Mouse (Mus musculus) hindbrain, embryonic 16.5 days (tissue): ENCODE measurements around the gene Fgf14. TPM values are rescaled to one million over a fixed set of nuclear protein-coding genes. Genes with fewer than 3 reads are reported as not detected.
"Not testable (repeated sequence)": the region's sequence is repeated elsewhere in the genome, so short reads cannot be mapped to it uniquely, and the experiment has no call there.

ENCODE experiments used
- ATAC-seq: fragments of 200-750 bp; cut with Nextera tagmentation; 2 replicates; pipeline ENCODE4 v1.8.0; 2017; ENCODE audit warnings: moderate TSS enrichment, moderate library complexity
- H3K27ac ChIP-seq: fragments of 300-500 bp; sonication (generic); 2 replicates; pipeline ENCODE4 v1.5.1; 2014; ENCODE audit warnings: low read depth, mild to moderate bottlenecking, control low read depth, low read length, moderate library complexity
- H3K27me3 ChIP-seq: fragments of 300-500 bp; sonication (generic); replicated peaks from 2 replicates; pipeline ENCODE4 v1.6.1; 2014; ENCODE audit warnings: low read length; ENCODE audit not compliant: control insufficient read depth, insufficient read depth
- H3K36me3 ChIP-seq: fragments of 300-500 bp; sonication (generic); 2 replicates; pipeline ENCODE4 v1.6.1; 2014; ENCODE audit warnings: mild to moderate bottlenecking, low read length, moderate library complexity, mixed read lengths; ENCODE audit not compliant: control insufficient read depth, insufficient read depth
- H3K4me1 ChIP-seq: fragments of 300-500 bp; sonication (generic); 2 replicates; pipeline ENCODE4 v1.6.1; 2014; ENCODE audit warnings: low read depth, low read length; ENCODE audit not compliant: control insufficient read depth, insufficient read depth
- H3K4me2 ChIP-seq: fragments of 300-500 bp; sonication (generic); 2 replicates; pipeline ENCODE4 v1.6.1; 2014; ENCODE audit warnings: mild to moderate bottlenecking, low read length, control low read depth, moderate library complexity
- H3K4me3 ChIP-seq: fragments of 300-500 bp; sonication (generic); 2 replicates; pipeline ENCODE4 v1.5.1; 2014; ENCODE audit warnings: mild to moderate bottlenecking, low read length, control low read depth, moderate library complexity
- H3K9ac ChIP-seq: fragments of 300-500 bp; sonication (generic); 2 replicates; pipeline ENCODE4 v1.6.1; 2014; ENCODE audit warnings: low read depth, mild to moderate bottlenecking, control low read depth, low read length, moderate library complexity
- H3K9me3 ChIP-seq: fragments of 300-500 bp; sonication (generic); 2 replicates; pipeline ENCODE4 v1.6.1; 2014; ENCODE audit warnings: mild to moderate bottlenecking, low read length, moderate library complexity; ENCODE audit not compliant: control insufficient read depth
- WGBS: fragments of 180-500 bp; shearing (Covaris S2); extraction: QIAGEN DNeasy Blood & Tissue Kit; methylation state at CpG from one replicate; pipeline ENCODE4 v1.1.7; 2014; 5-methylcytosine and 5-hydroxymethylcytosine counted together
- polyA plus RNA-seq: library from polyadenylated mRNA; unstranded; fragments of >200 nt; fragmentation: Nextera tagmentation; extraction: Ambion mirVana; gene quantifications from 2 replicates; pipeline ENCODE4 v1.2.1, GENCODE M21; 2015

The Fgf14 gene
- polyA plus RNA-seq, 1 experiment from 2014 or later, result 38.6 TPM

DNA sequence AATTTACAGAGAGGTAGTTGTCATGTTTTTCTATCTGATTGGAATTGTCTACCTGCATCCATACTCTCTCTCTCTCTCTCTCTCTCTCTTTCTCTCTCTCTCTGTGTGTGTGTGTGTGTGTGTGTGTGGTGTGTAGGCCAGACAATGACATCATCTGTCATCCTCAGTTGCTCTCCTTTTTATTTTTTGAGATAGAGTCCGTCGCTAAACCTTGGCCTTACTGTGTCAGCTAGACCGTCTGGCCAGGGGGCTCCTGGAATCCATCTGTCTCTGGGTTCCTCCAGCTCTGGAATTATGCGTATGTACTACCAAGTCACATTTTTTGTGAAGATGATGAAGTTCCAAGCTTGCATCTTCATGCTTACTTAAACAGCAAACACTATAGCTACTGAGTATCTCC, 639.5 kb downstream of the Fgf14 start:
- H3K4me3 ChIP-seq, result no peak overlapping the region
- no peak for ATAC-seq
- no peaks in the 10 kb centered on the region for H3K27me3 ChIP-seq
- no peak overlapping the region for H3K27ac ChIP-seq
- H3K9ac ChIP-seq, result no peak overlapping the region
- no peaks in the 10 kb centered on the region for H3K9me3 ChIP-seq
- 39% methylated on average over 4 of the region's 4 CpGs for whole genome bisulfite sequencing
- no peak overlapping the region for H3K4me2 ChIP-seq
- H3K36me3 ChIP-seq, result no peaks in the 10 kb centered on the region
- no peaks in the 10 kb centered on the region; the same call in none of the 2 replicates for H3K4me1 ChIP-seq

DNA sequence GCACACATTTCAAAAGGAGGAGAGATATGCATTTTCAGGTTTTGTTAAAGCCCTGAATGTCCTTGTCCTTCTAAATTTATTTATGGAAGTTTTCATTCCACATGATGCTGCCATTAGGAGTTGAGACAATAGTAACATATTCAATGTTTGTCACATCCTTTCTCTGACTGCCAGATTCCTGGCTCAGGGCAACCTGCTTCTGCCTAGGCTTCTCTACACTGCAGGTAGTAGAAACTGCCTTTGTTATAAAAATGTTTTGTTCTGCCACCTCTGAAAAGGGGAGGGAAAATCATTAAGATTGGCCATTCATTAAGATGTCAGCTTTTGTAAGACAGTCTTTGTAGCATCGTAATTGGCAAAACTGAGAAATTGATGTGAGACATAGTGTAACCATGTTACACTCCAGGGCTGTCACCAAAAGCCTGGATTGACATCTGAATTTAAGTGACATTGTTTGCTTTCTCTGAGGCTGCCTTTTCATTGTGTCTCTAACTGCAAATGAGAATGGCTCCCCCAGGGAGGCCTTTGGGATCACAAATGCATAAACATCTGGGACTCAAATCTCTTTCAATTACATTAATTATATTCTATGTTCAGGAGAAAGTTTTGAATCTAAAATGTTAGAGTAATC, 640.2 kb downstream of the Fgf14 start:
- 8% methylated on average over 1 of the region's 1 CpGs for WGBS
- no peak overlapping the region for H3K4me2 ChIP-seq

DNA sequence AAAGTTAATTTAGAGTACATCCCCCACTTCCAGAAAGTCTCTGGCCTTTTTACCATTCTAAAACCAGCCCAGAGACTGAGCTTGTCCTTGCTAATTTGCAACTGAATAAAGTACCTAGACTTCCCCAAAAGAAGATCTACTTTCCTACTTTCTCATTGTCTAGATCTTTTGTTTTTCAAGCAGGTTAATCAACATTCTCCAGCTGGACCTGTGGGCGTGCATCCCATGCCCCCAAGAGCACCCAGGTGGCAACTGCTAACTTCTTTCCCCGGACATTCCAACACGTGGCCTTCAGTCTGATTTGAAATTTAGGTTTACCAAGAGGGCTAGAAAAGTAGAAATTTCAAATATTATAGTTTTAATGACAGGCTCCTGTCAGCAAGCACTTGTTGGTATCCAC, 643.6 kb downstream of the Fgf14 start:
- not testable (repeated sequence) for H3K4me3 ChIP-seq, H3K27ac ChIP-seq, H3K9me3 ChIP-seq, ATAC-seq, H3K4me2 ChIP-seq, H3K9ac ChIP-seq, H3K27me3 ChIP-seq, H3K36me3 ChIP-seq, H3K4me1 ChIP-seq
- 41% methylated on average over 3 of the region's 3 CpGs for WGBS

More for the DNA sequence above, 640.2 kb downstream of the Fgf14 start:
- Histone ChIP-seq H3K27ac (no peak overlapping the region), H3K27me3 (no peaks in the 10 kb centered on the region), H3K9me3 (no peaks in the 10 kb centered on the region), H3K9ac (no peak overlapping the region), H3K4me1 (no peaks in the 10 kb centered on the region; the same call in none of the 2 replicates), H3K4me3 (no peak overlapping the region), H3K36me3 (no peaks in the 10 kb centered on the region)
- ATAC-seq, result peak; percentile 60

DNA sequence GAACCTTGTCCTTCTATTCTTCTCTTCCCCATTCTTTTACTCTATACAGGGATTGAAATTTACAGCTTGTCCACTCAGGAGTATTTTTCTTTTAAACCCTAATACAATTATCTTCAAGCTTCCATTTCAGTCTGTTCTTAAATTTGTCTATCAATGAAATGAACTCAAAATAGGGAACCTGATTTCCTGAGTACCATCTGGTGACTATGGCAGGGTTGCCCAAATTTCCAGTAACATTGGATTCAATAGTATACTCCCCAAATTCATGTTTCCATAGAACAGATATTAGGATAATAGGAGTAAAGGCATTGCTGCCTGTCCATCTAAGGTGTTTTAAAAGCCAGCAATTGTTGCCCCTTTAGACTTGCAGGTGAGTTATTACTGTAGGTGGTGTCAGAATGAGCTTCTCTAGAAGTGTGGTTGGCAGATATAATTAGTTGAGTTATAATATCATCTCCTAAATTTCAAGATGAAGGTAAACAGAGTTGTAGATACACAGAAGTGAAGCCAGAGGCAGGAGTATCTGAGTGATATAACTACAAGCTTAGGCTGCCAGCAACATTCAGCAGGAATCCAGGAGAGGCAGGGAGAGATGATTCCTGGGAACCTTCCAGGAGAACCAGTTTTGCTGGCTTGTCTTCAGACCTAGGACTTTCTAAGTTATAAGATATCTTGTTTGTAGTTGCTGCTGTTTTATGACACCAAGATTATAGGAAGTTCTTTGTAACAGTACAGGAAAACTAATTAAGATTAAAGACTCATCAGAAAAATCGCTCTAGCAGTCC, 648.8 kb downstream of the Fgf14 start:
- no peaks in the 10 kb centered on the region for H3K9me3 ChIP-seq
- no peak overlapping the region for H3K4me2 ChIP-seq
- no peak overlapping the region for H3K4me3 ChIP-seq
- H3K9ac ChIP-seq, result no peak overlapping the region
- H3K27me3 ChIP-seq, result no peaks in the 10 kb centered on the region
- no peaks in the 10 kb centered on the region for H3K4me1 ChIP-seq
- 97% methylated on average over 1 of the region's 1 CpGs for WGBS
- no peak overlapping the region for H3K27ac ChIP-seq
- no peak for ATAC-seq
- H3K36me3 ChIP-seq, result no peaks in the 10 kb centered on the region

DNA sequence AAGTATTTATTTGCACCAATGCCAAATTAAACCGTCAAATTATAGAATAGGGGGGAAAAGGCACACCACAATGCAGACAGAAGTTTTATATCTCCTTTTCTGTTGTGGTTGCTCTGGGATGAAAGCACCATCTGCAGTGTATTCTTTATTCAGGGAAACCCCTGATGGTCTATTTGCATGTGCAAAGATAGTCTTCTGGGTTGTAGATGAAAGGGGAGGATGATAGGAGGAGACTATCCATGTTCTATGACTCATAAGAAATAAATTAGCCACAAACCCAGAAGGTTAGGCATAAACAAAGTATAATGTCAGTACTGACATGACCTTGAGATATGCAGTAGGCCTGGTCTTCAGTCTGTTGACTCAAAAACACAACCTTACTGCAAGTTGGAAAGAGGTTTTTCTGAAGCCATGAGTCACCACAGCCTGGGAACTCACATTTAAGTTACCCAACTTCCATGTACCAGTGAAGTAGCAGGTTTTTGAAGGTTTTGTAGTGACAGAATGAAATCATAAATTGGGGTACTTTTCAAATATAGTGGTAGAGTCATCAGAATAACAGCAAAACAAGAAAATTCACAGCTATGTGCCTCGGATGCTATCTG, 686.2 kb downstream of the Fgf14 start:
- H3K9me3 ChIP-seq, result no peaks in the 10 kb centered on the region
- H3K4me1 ChIP-seq, result no peaks in the 10 kb centered on the region
- H3K36me3 ChIP-seq, result no peaks in the 10 kb centered on the region
- H3K4me3 ChIP-seq, result no peak overlapping the region
- ATAC-seq, result no peak
- H3K27me3 ChIP-seq, result no peaks in the 10 kb centered on the region
- H3K4me2 ChIP-seq, result no peak overlapping the region
- H3K27ac ChIP-seq, result no peak overlapping the region
- WGBS, result 67% methylated on average over 2 of the region's 2 CpGs
- H3K9ac ChIP-seq, result no peak overlapping the region

DNA sequence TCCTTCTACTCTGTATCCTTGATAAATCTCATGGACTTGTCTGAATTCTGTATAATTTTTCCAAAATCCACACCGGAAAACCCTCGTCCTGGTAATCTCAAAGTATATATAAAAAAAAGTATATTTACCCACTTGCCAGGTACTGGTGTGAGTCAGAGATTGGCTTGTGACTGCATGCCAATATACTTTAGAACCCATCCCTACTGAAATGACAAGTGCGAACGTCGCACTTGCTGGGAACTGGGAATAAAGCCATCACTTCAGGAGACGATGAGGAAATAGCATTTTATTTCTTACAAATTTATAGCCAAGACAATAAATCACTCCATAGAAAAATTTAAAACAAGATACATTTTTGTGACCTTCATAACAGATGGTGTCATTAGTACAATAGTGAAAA, 708.9 kb downstream of the Fgf14 start:
- H3K27me3 ChIP-seq, result no peaks in the 10 kb centered on the region
- H3K4me2 ChIP-seq, result no peak overlapping the region
- H3K36me3 ChIP-seq, result no peaks in the 10 kb centered on the region
- WGBS, result 79% methylated on average over 6 of the region's 6 CpGs
- ATAC-seq, result no peak
- H3K9me3 ChIP-seq, result no peaks in the 10 kb centered on the region
- H3K27ac ChIP-seq, result no peak overlapping the region
- no peak overlapping the region for H3K4me3 ChIP-seq
- H3K4me1 ChIP-seq, result no peaks in the 10 kb centered on the region
- no peak overlapping the region for H3K9ac ChIP-seq

DNA sequence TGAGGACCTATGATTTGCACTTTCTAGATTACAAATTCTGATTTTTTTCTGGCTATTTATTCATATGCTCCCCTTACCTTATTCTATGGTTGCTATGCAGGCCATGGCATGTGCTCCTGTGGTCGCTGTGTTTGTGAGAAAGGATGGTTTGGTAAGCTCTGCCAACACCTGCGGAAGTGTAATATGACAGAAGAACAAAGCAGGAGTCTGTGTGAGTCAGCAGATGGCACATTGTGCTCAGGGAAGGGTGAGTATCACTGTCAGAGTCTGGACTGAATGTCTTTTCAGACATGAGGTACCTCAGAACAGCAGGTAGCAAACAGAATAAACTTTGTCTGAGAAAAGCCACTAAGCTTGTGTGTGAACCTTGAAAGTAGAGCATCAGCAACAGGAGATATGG, 710.4 kb downstream of the Fgf14 start:
- Histone ChIP-seq H3K4me3 (no peak overlapping the region), H3K4me1 (no peaks in the 10 kb centered on the region), H3K9me3 (no peaks in the 10 kb centered on the region), H3K36me3 (no peaks in the 10 kb centered on the region), H3K27ac (no peak overlapping the region), H3K4me2 (no peak overlapping the region), H3K9ac (no peak overlapping the region), H3K27me3 (no peaks in the 10 kb centered on the region)
- peak; percentile 68 for ATAC-seq
- 54% methylated on average over 2 of the region's 2 CpGs for WGBS
